In the genomic region with DNA sequence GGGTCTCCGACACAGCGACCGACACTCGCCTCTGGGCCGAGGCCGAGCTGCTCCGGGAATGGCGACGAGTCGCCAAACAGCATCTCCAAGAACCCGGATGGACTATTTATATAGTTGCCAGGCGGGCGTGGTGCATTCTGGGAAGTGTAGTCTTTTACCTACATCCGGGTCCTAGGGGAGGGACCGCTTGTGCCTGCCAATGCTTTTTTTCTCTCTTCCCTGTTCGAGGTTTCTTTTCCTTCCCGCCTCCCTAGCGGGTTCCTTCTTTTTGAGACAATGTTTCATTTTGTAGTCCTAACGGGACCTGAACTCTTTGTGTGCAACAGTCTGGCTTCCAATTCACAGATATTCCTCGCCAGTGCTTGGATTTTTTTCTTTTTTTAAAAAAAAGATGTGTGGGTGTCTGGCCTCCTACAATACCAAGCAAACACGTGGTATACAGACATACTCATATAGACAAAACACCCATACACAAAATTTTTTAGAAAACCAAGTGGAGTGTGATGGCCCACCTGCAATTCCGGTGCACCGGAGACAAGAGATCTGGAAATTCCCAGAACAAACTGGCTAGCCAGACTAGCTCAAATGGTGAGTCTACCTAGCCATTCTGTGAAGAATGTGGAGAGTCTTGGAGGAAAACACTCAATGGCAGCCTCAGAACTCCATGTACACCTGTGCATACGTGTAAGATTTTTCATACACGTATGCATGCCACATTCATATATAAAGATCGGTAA, we compare ENCODE assay signal across 8 mouse cellular contexts. TPM values are rescaled to one million over a fixed set of nuclear protein-coding genes. Genes with fewer than 3 reads are reported as not detected.
DNase-seq lines count a peak whose midpoint lies in the region; ATAC-seq and TF ChIP-seq lines count a peak whose summit lies in the region.

Gene Rnf10 (minus strand): TSS at position 87 of the 737 bp plus-strand sequence.

- peaks cover 34% of the 10 kb centered on the region for H3K36me3 ChIP-seq in E14TG2a.4 (ENCODE audit: insufficient read depth, low read length)
- H3K36me3 ChIP-seq in forebrain, embryonic 13.5 days (ENCODE audit: poor library complexity, severe bottlenecking), result peaks cover 12% of the 10 kb centered on the region
- peaks cover 18% of the 10 kb centered on the region for H3K36me3 ChIP-seq in liver, postnatal 0 days (replicated peaks; ENCODE audit: insufficient read depth, low read length)
- 0 out of 2 replicates have a peak, but pooled peaks cover 3% of the 10 kb centered on the region for H3K36me3 ChIP-seq in neural tube, embryonic 14.5 days (ENCODE audit: control insufficient read depth, insufficient read depth, low read length)

- peaks cover 78% of the 10 kb centered on the region for H3K4me1 ChIP-seq in E14TG2a.4 (replicated peaks; ENCODE audit: low read depth, low read length)
- peaks cover 39% of the 10 kb centered on the region for H3K4me1 ChIP-seq in forebrain, embryonic 13.5 days
- H3K4me1 ChIP-seq in liver, postnatal 0 days (ENCODE audit: insufficient read depth), result peaks cover 43% of the 10 kb centered on the region
- peaks cover 35% of the 10 kb centered on the region for H3K4me1 ChIP-seq in neural tube, embryonic 14.5 days (ENCODE audit: control insufficient read depth, insufficient read depth, low read length)

- no peak for TF ChIP-seq CTCF in E14TG2a.4 (conservative IDR thresholded peaks at IDR 0.05; ENCODE audit: low read length)
- no peak for TF ChIP-seq CTCF in liver, postnatal 0 days (IDR thresholded peaks at IDR 0.05; ENCODE audit: low read depth)

- intact Hi-C loops in heart, postnatal 10 days (cut with DNase I), result no loop called here

- peak; percentile 32; the same call in 1 of the 2 replicates for TF ChIP-seq EP300 in liver, postnatal 0 days (IDR thresholded peaks at IDR 0.05; ENCODE audit: low read depth)

- peak; percentile 94 for ATAC-seq in forebrain, embryonic 13.5 days
- ATAC-seq in liver, postnatal 0 days, result peak; percentile 90
- peak; percentile 86 for ATAC-seq in neural tube, embryonic 14.5 days (ENCODE audit: low read depth)

- DNase-seq in c-Kit-positive CD71-positive TER-119-positive erythroid progenitor cells, embryonic 14.5 days (ENCODE audit: low spot score), result peak; percentile 98
- DNase-seq in heart, postnatal 10 days, result peak; percentile 99 to 100
- peak; percentile 81 for DNase-seq in large intestine, adult 2 months (ENCODE audit: low read depth, low spot score)
- peak; percentile 97 for DNase-seq in liver, postnatal 0 days
- peak; percentile 98 for DNase-seq in testis, postnatal 10 days (ENCODE audit: low spot score)

- WGBS in forebrain, embryonic 13.5 days, result 13% methylated on average over 26 of the region's 26 CpGs
- 13% methylated on average over 26 of the region's 26 CpGs for WGBS in large intestine, adult 2 months
- WGBS in liver, postnatal 0 days (ENCODE audit: insufficient replicate concordance), result 14% methylated on average over 25 of the region's 26 CpGs
- 15% methylated on average over 26 of the region's 26 CpGs for WGBS in neural tube, embryonic 14.5 days

- H3K9ac ChIP-seq in forebrain, embryonic 13.5 days, result peak within 1 kb of the TSS; percentile 98
- H3K9ac ChIP-seq in liver, postnatal 0 days (replicated peaks), result peak within 1 kb of the TSS; percentile 98
- peak within 1 kb of the TSS; percentile 96 for H3K9ac ChIP-seq in neural tube, embryonic 14.5 days (replicated peaks; ENCODE audit: low read depth, low read length)

- H3K27ac ChIP-seq in forebrain, embryonic 13.5 days, result peak within 1 kb of the TSS; percentile 81
- peak within 1 kb of the TSS; percentile 89 for H3K27ac ChIP-seq in liver, postnatal 0 days (ENCODE audit: low read depth)
- peak within 1 kb of the TSS; percentile 80 for H3K27ac ChIP-seq in neural tube, embryonic 14.5 days (ENCODE audit: low read depth, low read length)

- no peaks in the 10 kb centered on the region for H3K9me3 ChIP-seq in E14TG2a.4 (ENCODE audit: low read length)
- H3K9me3 ChIP-seq in forebrain, embryonic 13.5 days (replicated peaks), result no peaks in the 10 kb centered on the region; the same call in 1 of the 2 replicates
- no peaks in the 10 kb centered on the region; the same call in 1 of the 2 replicates for H3K9me3 ChIP-seq in liver, postnatal 0 days (ENCODE audit: low read length)
- H3K9me3 ChIP-seq in neural tube, embryonic 14.5 days (ENCODE audit: control insufficient read depth, low read length), result no peaks in the 10 kb centered on the region

- peak within 1 kb of the TSS; percentile 98 for H3K4me3 ChIP-seq in E14TG2a.4 (replicated peaks; ENCODE audit: low read length)
- H3K4me3 ChIP-seq in forebrain, embryonic 13.5 days, result peak within 1 kb of the TSS; percentile 100
- peak within 1 kb of the TSS; percentile 95 for H3K4me3 ChIP-seq in liver, postnatal 0 days (ENCODE audit: low read depth, low read length)
- peak within 1 kb of the TSS; percentile 99 for H3K4me3 ChIP-seq in neural tube, embryonic 14.5 days (ENCODE audit: low read depth, low read length)

- no peaks in the 10 kb centered on the region for H3K27me3 ChIP-seq in E14TG2a.4 (ENCODE audit: insufficient read depth, low read length)
- H3K27me3 ChIP-seq in forebrain, embryonic 13.5 days, result no peaks in the 10 kb centered on the region
- no peaks in the 10 kb centered on the region for H3K27me3 ChIP-seq in liver, postnatal 0 days (ENCODE audit: insufficient read depth, low read length)
- H3K27me3 ChIP-seq in neural tube, embryonic 14.5 days (ENCODE audit: control insufficient read depth, insufficient read depth, low read length), result peaks cover 3% of the 10 kb centered on the region; the same call in 1 of the 2 replicates

- peak within 1 kb of the TSS; percentile 91 for H3K4me2 ChIP-seq in forebrain, embryonic 13.5 days
- H3K4me2 ChIP-seq in liver, postnatal 0 days (ENCODE audit: low read depth, low read length), result peak within 1 kb of the TSS; percentile 79
- peak within 1 kb of the TSS; percentile 83 for H3K4me2 ChIP-seq in neural tube, embryonic 14.5 days (ENCODE audit: low read depth, low read length)

RNA-seq across cellular contexts. Expression of gene Rnf10, which starts in this region (rescaled TPM):
- polyA plus RNA-seq in forebrain, embryonic 13.5 days (2015; fragmentation: Nextera tagmentation; extraction: Ambion mirVana), result 134 and 138 TPM in 2 replicates
- total RNA-seq in heart, postnatal 10 days (2021), result 100 to 1,000 TPM; 296 to 317 TPM
- 111 and 116 TPM in 2 replicates for polyA plus RNA-seq in large intestine, adult 2 months (2012; rRNA removed)
- 75.4 and 78.4 TPM in 2 replicates for polyA plus RNA-seq in liver, postnatal 0 days (2015; fragmentation: Nextera tagmentation; extraction: Ambion mirVana)
- 94.0 and 116 TPM in 2 replicates for polyA plus RNA-seq in neural tube, embryonic 14.5 days (2014; fragmentation: Nextera tagmentation; extraction: Ambion mirVana)

Comparison
In these comparisons a context has a peak if more than half of its experiments do, and no peak if none do; other contexts are left out.
1. Peak in every context shown above with its lines: DNase-seq, ATAC-seq, H3K4me3 ChIP-seq and H3K27ac ChIP-seq.